25 mouse cellular contexts compared by ENCODE assay signal in genomic region chr11:6169041-6169663, GRCm38 (mm10). TPM values are rescaled to one million over a fixed set of nuclear protein-coding genes. Genes with fewer than 3 reads are reported as not detected.
DNase-seq lines count a peak whose midpoint lies in the region; ATAC-seq lines count a peak whose summit lies in the region.
"Had no signal": no experiment of that assay in that cellular context is flagged by ENCODE, and none has a peak within 500 bp of the region (broad histone marks: within the 10 kb centered on the region; RNA-seq: fewer than 3 reads in every experiment).

No protein-coding gene starts in this region.

- peaks cover 15% of the 10 kb centered on the region for H3K4me1 ChIP-seq in heart, embryonic 12.5 days (replicated peaks)
- H3K4me1 ChIP-seq in liver, embryonic 11.5 days (replicated peaks; ENCODE audit: control insufficient read depth, insufficient read depth, low read length): peaks cover 3% of the 10 kb centered on the region; the same call in 1 of the 2 replicates
- no peaks in the 10 kb centered on the region for H3K4me1 ChIP-seq in kidney, embryonic 14.5 days (ENCODE audit: control insufficient read depth, insufficient read depth, low read length)
- H3K4me1 ChIP-seq: forebrain, embryonic 13.5 days; midbrain, embryonic 15.5 days had no signal

- no peak overlapping the region for H3K4me3 ChIP-seq in heart, embryonic 12.5 days
- no peak overlapping the region for H3K4me3 ChIP-seq in liver, embryonic 11.5 days (ENCODE audit: low read depth, low read length)
- no peak overlapping the region for H3K4me3 ChIP-seq in kidney, embryonic 14.5 days (ENCODE audit: low read length)
- H3K4me3 ChIP-seq: forebrain, embryonic 13.5 days; heart, embryonic 13.5 days; midbrain, embryonic 15.5 days; myocyte had no signal

- H3K9me3 ChIP-seq in heart, embryonic 12.5 days (replicated peaks): no peaks in the 10 kb centered on the region
- H3K9me3 ChIP-seq in liver, embryonic 11.5 days (ENCODE audit: control insufficient read depth, low read length): no peaks in the 10 kb centered on the region
- no peaks in the 10 kb centered on the region for H3K9me3 ChIP-seq in kidney, embryonic 14.5 days (ENCODE audit: control insufficient read depth, low read length)
- H3K9me3 ChIP-seq: forebrain, embryonic 13.5 days; heart, embryonic 13.5 days; midbrain, embryonic 15.5 days had no signal

- ATAC-seq in heart, embryonic 12.5 days (ENCODE audit: insufficient number of reproducible peaks, low FRiP score): no peak
- peak; percentile 79 for ATAC-seq in megakaryocyte progenitor cell, adult 5-6 weeks (replicated peaks; ENCODE audit: poor library complexity)
- no peak for ATAC-seq in liver, embryonic 11.5 days (replicated peaks; ENCODE audit: low FRiP score)
- ATAC-seq in kidney, embryonic 14.5 days (ENCODE audit: low FRiP score, low TSS enrichment): no peak
- ATAC-seq: activated CD4-positive, CD25-positive, alpha-beta regulatory T cell, adult 4 months; forebrain, embryonic 13.5 days; midbrain, embryonic 15.5 days; Patski had no signal

- H3K27me3 ChIP-seq in heart, embryonic 12.5 days (replicated peaks): no peaks in the 10 kb centered on the region
- no peaks in the 10 kb centered on the region for H3K27me3 ChIP-seq in liver, embryonic 11.5 days (replicated peaks; ENCODE audit: control insufficient read depth, insufficient read depth, low read length)
- H3K27me3 ChIP-seq in kidney, embryonic 14.5 days (ENCODE audit: control insufficient read depth, insufficient read depth, low read length): no peaks in the 10 kb centered on the region
- H3K27me3 ChIP-seq: forebrain, embryonic 13.5 days; heart, embryonic 13.5 days; midbrain, embryonic 15.5 days; Patski had no signal

- H3K9ac ChIP-seq in heart, embryonic 12.5 days: 0 out of 2 replicates have a peak overlapping the region, but pooled peaks have one; percentile 18
- no peak overlapping the region for H3K9ac ChIP-seq in liver, embryonic 11.5 days (ENCODE audit: low read depth, low read length)
- no peak overlapping the region for H3K9ac ChIP-seq in kidney, embryonic 14.5 days (ENCODE audit: low read depth, low read length)
- H3K9ac ChIP-seq: forebrain, embryonic 13.5 days; heart, embryonic 13.5 days; hindbrain, embryonic 14.5 days; lung, embryonic 14.5 days; midbrain, embryonic 15.5 days had no signal

- WGBS in heart, embryonic 12.5 days: 72% methylated on average over 2 of the region's 2 CpGs
- WGBS in liver, embryonic 11.5 days: 42% methylated on average over 2 of the region's 2 CpGs
- 93% methylated on average over 2 of the region's 2 CpGs for WGBS in kidney, embryonic 14.5 days

- DNase-seq in heart, adult 18-20 months: no peak
- peak; percentile 34 to 48 for DNase-seq in B cell, adult 2 months
- peak; percentile 71 for DNase-seq in brain, adult 2 months (ENCODE audit: low read depth, low spot score)
- DNase-seq in liver, embryonic 11.5 days (ENCODE audit: low spot score): no peak
- DNase-seq: adrenal gland, postnatal 10 days; cerebellum, postnatal 14 days; embryo, embryonic 11 days; gastrocnemius, postnatal 25 days; kidney, adult 9 months; kidney, postnatal 36 days; liver; lung, embryonic 14.5 days; right cerebral cortex, postnatal 14 days had no signal

- no peak overlapping the region for H3K27ac ChIP-seq in heart, embryonic 12.5 days (ENCODE audit: poor library complexity, severe bottlenecking)
- no peak overlapping the region for H3K27ac ChIP-seq in liver, embryonic 11.5 days (ENCODE audit: low read depth, low read length)
- H3K27ac ChIP-seq in kidney, embryonic 14.5 days (ENCODE audit: low read depth, low read length): no peak overlapping the region
- H3K27ac ChIP-seq: forebrain, embryonic 13.5 days; heart, embryonic 13.5 days; hindbrain, embryonic 14.5 days; macrophage; midbrain, embryonic 15.5 days had no signal

- H3K4me2 ChIP-seq in heart, embryonic 12.5 days: no peak overlapping the region
- no peak overlapping the region for H3K4me2 ChIP-seq in liver, embryonic 11.5 days
- no peak overlapping the region for H3K4me2 ChIP-seq in kidney, embryonic 14.5 days (replicated peaks; ENCODE audit: low read depth, low read length)
- H3K4me2 ChIP-seq: forebrain, embryonic 13.5 days; heart, embryonic 13.5 days; hindbrain, embryonic 14.5 days; lung, embryonic 14.5 days; midbrain, embryonic 15.5 days had no signal

- H3K36me3 ChIP-seq in heart, embryonic 12.5 days: no peaks in the 10 kb centered on the region
- no peaks in the 10 kb centered on the region for H3K36me3 ChIP-seq in liver, embryonic 11.5 days (ENCODE audit: control insufficient read depth, insufficient read depth, low read length)
- no peaks in the 10 kb centered on the region for H3K36me3 ChIP-seq in kidney, embryonic 14.5 days (ENCODE audit: control insufficient read depth, insufficient read depth, low read length)
- H3K36me3 ChIP-seq: heart, embryonic 13.5 days; midbrain, embryonic 15.5 days had no signal

RNA-seq across cellular contexts. Expression of gene A730071L15Rik, which starts 30.7 kb away (rescaled TPM):
- 0.54 TPM in 1 of 2 replicates, not detected in the other for polyA plus RNA-seq in heart, embryonic 12.5 days (2016; fragmentation: Nextera tagmentation; extraction: Ambion mirVana)
- total RNA-seq in heart, adult 18-20 months (2021): not detected
- total RNA-seq in megakaryocyte progenitor cell, adult 5-6 weeks (2015): 0.42 and 0.67 TPM in 2 replicates
- 0.51 and 1.7 TPM in 2 replicates for total RNA-seq in megakaryocyte progenitor cell, adult 5-6 weeks (2017)
- polyA plus RNA-seq in liver, embryonic 11.5 days (2014; fragmentation: Nextera tagmentation; extraction: Ambion mirVana): 0.11 and 0.27 TPM in 2 replicates
- polyA plus RNA-seq in kidney, embryonic 14.5 days (2014; fragmentation: Nextera tagmentation; extraction: Ambion mirVana): 0.74 and 0.89 TPM in 2 replicates
- total RNA-seq: left cerebral cortex, postnatal 25 days had no signal
- polyA plus RNA-seq: activated CD4-positive, CD25-positive, alpha-beta regulatory T cell, adult 4 months; macrophage had no signal

RNA-seq across cellular contexts. Expression of gene Nudcd3, which starts 31.1 kb away (rescaled TPM):
- 35.5 and 36.7 TPM in 2 replicates for polyA plus RNA-seq in heart, embryonic 12.5 days (2016; fragmentation: Nextera tagmentation; extraction: Ambion mirVana)
- total RNA-seq in heart, adult 18-20 months (2021): 10 to 100 TPM; 64.2 to 67.1 TPM
- 15.6 and 22.7 TPM in 2 replicates for total RNA-seq in megakaryocyte progenitor cell, adult 5-6 weeks (2015)
- total RNA-seq in megakaryocyte progenitor cell, adult 5-6 weeks (2017): 33.4 and 36.9 TPM in 2 replicates
- 31.9 and 32.4 TPM in 2 replicates for polyA plus RNA-seq in liver, embryonic 11.5 days (2014; fragmentation: Nextera tagmentation; extraction: Ambion mirVana)
- polyA plus RNA-seq in kidney, embryonic 14.5 days (2014; fragmentation: Nextera tagmentation; extraction: Ambion mirVana): 32.7 and 36.0 TPM in 2 replicates

Comparison
In these comparisons a context has a peak if more than half of its experiments do, and no peak if none do; other contexts are left out.
1. DNase-seq: peak in B cell, adult 2 months (2 of 2) and brain, adult 2 months (single experiment); none in heart, adult 18-20 months (0 of 2) and liver, embryonic 11.5 days (single experiment).